Mouse (Mus musculus) granulocyte monocyte progenitor cell, adult 5-6 weeks (primary cell): ENCODE results near the gene Nrg4. TPM values are rescaled to one million over a fixed set of nuclear protein-coding genes. Genes with fewer than 3 reads are reported as not detected.

Experiments used
- ATAC-seq: replicated peaks from 2 replicates; pipeline ENCODE4 v1.8.0; 2016; ENCODE audit warnings: mild to moderate bottlenecking, moderate TSS enrichment, inconsistent platforms; ENCODE audit not compliant: poor library complexity, severe bottlenecking
- total RNA-seq, 2 experiments: library from RNA; stranded (forward) in 1 of 2; stranded (reverse) in 1 of 2; fragments of 200-712, 200-1000 nt in 1 of 2; fragments of >200 nt in 1 of 2; fragmentation: Nextera tagmentation in 1 of 2; gene quantifications; 2 replicates each; pipeline ENCODE4 v1.2.3; 2014 to 2017

Gene Nrg4
- total RNA-seq, 2 experiments from 2014 or later: 6.2 to 9.2 TPM

GRCm38 (mm10) chr9:55324516-55324915 lies 2.1 kb downstream of the Nrg4 start:
- ATAC-seq: no peak

GRCm38 (mm10) chr9:55324085-55324484 lies 2.6 kb downstream of the Nrg4 start:
- no peak for ATAC-seq

GRCm38 (mm10) chr9:55322641-55323040 lies 4.0 kb downstream of the Nrg4 start:
- ATAC-seq: no peak

- ATAC-seq: no peak
Measured at GRCm38 (mm10) chr9:55313619-55314261, 12.9 kb downstream of the Nrg4 start.

- peak; percentile 54; the same call in 1 of the 2 replicates for ATAC-seq
Measured at GRCm38 (mm10) chr9:55311560-55311959, 15.1 kb downstream of the Nrg4 start.

- ATAC-seq: peak; percentile 47; the same call in 1 of the 2 replicates
Measured at GRCm38 (mm10) chr9:55308455-55308854, 18.2 kb downstream of the Nrg4 start.

- 0 out of 2 replicates have a peak, but pooled peaks have one; percentile 15 for ATAC-seq
Measured at GRCm38 (mm10) chr9:55307557-55307956, 19.1 kb downstream of the Nrg4 start.

GRCm38 (mm10) chr9:55307066-55307465 lies 19.6 kb downstream of the Nrg4 start:
- ATAC-seq: peak; percentile 61

- peak; percentile 97 for ATAC-seq
Measured at GRCm38 (mm10) chr9:55296221-55296620, 30.4 kb downstream of the Nrg4 start.

- ATAC-seq: no peak
Measured at GRCm38 (mm10) chr9:55291966-55292365, 34.7 kb downstream of the Nrg4 start.

- no peak for ATAC-seq
Measured at GRCm38 (mm10) chr9:55289475-55290198, 37.0 kb downstream of the Nrg4 start.

- peak; percentile 66 for ATAC-seq
Measured at GRCm38 (mm10) chr9:55285197-55285596, 41.4 kb downstream of the Nrg4 start.

- peak; percentile 98 for ATAC-seq
Measured at GRCm38 (mm10) chr9:55283516-55283915, 43.1 kb downstream of the Nrg4 start.

GRCm38 (mm10) chr9:55279114-55279825 lies 47.4 kb downstream of the Nrg4 start:
- no peak for ATAC-seq

- ATAC-seq: 0 out of 2 replicates have a peak, but pooled peaks have one; percentile 42
Measured at GRCm38 (mm10) chr9:55277562-55277961, 49.1 kb downstream of the Nrg4 start.

- ATAC-seq: no peak
Measured at GRCm38 (mm10) chr9:55273906-55274305, 52.7 kb downstream of the Nrg4 start.

- peak; percentile 75 for ATAC-seq
Measured at GRCm38 (mm10) chr9:55271960-55272560, 54.6 kb downstream of the Nrg4 start.

- ATAC-seq: no peak
Measured at GRCm38 (mm10) chr9:55264356-55265302, 62.0 kb downstream of the Nrg4 start.

- no peak for ATAC-seq
Measured at GRCm38 (mm10) chr9:55259741-55260140, 66.9 kb downstream of the Nrg4 start.

GRCm38 (mm10) chr9:55257105-55257504 lies 69.5 kb downstream of the Nrg4 start:
- peak; percentile 70 for ATAC-seq
